Mouse (Mus musculus): Measurements from ENCODE around the gene Scn8a.

DNA sequence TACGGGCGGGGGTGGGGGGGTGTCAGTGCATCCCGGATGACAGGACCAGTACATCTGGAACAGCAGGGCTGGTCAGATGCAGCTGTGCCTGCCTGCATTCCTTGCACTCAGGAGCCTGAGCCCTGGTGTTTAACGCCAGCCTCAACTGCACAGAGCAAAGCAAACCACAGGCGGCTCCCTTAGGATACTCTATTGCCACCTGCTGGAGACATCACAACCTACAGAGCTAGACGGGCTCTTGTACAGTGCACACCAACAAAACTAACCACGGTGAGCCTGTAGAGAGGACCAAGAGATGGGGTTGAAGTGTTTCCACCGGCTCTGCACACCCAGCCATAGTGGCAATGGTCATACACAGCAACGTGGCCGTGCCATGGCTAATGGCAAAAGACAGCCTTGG lies 186.6 kb downstream of the Scn8a start:
- TF ChIP-seq GATA1 (IDR thresholded peaks at IDR 0.05; ENCODE audit: borderline replicate concordance, low read length) (no peak), FLI1 (IDR thresholded peaks at IDR 0.05; ENCODE audit: low read length) (no peak)

Data from megakaryocyte, embryonic 14.5 days (primary cell).